Mouse (Mus musculus): Measurements from ENCODE around the gene Bbc3. TPM values are rescaled to one million over a fixed set of nuclear protein-coding genes. Genes with fewer than 3 reads are reported as not detected.
"Not testable (repeated sequence)": the region's sequence is repeated elsewhere in the genome, so short reads cannot be mapped to it uniquely, and the experiment has no call there.

The Bbc3 gene
- total RNA-seq, 4 experiments from 2014 or later = 1.4 to 2.1 (median 1.5) TPM

- no peak for DNase-seq (ENCODE audit: low spot score in 2 of 2)
These were observed 13.8 kb upstream of the Bbc3 start for GRCm38 (mm10) chr7:16294346-16294745.

- peak; percentile 87 to 92 for DNase-seq (ENCODE audit: low spot score in 2 of 2)
These were observed 13.4 kb upstream of the Bbc3 start for GRCm38 (mm10) chr7:16294837-16295236.

GRCm38 (mm10) chr7:16295321-16295900 is 12.8 kb upstream of the Bbc3 start:
- DNase-seq (ENCODE audit: low spot score in 2 of 2) = peak; percentile 67 to 82

- DNase-seq (ENCODE audit: low spot score in 2 of 2) = no peak
These were observed 12.0 kb upstream of the Bbc3 start for GRCm38 (mm10) chr7:16296146-16296545.

- peak; percentile 85 to 86 for DNase-seq (ENCODE audit: low spot score in 2 of 2)
These were observed 11.3 kb upstream of the Bbc3 start for GRCm38 (mm10) chr7:16296766-16297390.

- DNase-seq (ENCODE audit: low spot score in 2 of 2) = no peak
These were observed 10.6 kb upstream of the Bbc3 start for GRCm38 (mm10) chr7:16297616-16298015.

- DNase-seq (ENCODE audit: low spot score in 2 of 2) = no peak
These were observed 9.3 kb upstream of the Bbc3 start for GRCm38 (mm10) chr7:16298927-16299326.

- peak; percentile 71 to 82 for DNase-seq (ENCODE audit: low spot score in 2 of 2)
These were observed 8.7 kb upstream of the Bbc3 start for GRCm38 (mm10) chr7:16299419-16300035.

GRCm38 (mm10) chr7:16307141-16307540 is 1.1 kb upstream of the Bbc3 start:
- not testable (repeated sequence) for DNase-seq (ENCODE audit: low spot score in 2 of 2)

- DNase-seq (ENCODE audit: low spot score in 2 of 2) = no peak
These were observed 543 bp downstream of the Bbc3 start for GRCm38 (mm10) chr7:16308555-16309317.

GRCm38 (mm10) chr7:16309318-16310019 is 1.3 kb downstream of the Bbc3 start:
- peak; percentile 84 to 87 for DNase-seq (ENCODE audit: low spot score in 2 of 2)

GRCm38 (mm10) chr7:16310020-16310520 is 1.9 kb downstream of the Bbc3 start:
- DNase-seq (ENCODE audit: low spot score in 2 of 2) = peak; percentile 73 to 84

GRCm38 (mm10) chr7:16310521-16311452 is 2.6 kb downstream of the Bbc3 start:
- no peak for DNase-seq (ENCODE audit: low spot score in 2 of 2)

GRCm38 (mm10) chr7:16311453-16312004 is 3.3 kb downstream of the Bbc3 start:
- no peak for DNase-seq (ENCODE audit: low spot score in 2 of 2)

GRCm38 (mm10) chr7:16312011-16312671 is 3.9 kb downstream of the Bbc3 start:
- peak in 1 of 2 experiments; percentile 21 for DNase-seq (ENCODE audit: low spot score in 2 of 2)

- DNase-seq (ENCODE audit: low spot score in 2 of 2) = peak; percentile 66 to 68
These were observed 4.6 kb downstream of the Bbc3 start for GRCm38 (mm10) chr7:16312672-16313311.

- peak; percentile 78 to 79 for DNase-seq (ENCODE audit: low spot score in 2 of 2)
These were observed 5.5 kb downstream of the Bbc3 start for GRCm38 (mm10) chr7:16313481-16314220.

GRCm38 (mm10) chr7:16314221-16314775 is 6.1 kb downstream of the Bbc3 start:
- no peak for DNase-seq (ENCODE audit: low spot score in 2 of 2)

Measured in gastrocnemius, adult 8-10 months (tissue).